Mouse (Mus musculus): Measurements from ENCODE around the gene Lhpp. TPM values are rescaled to one million over a fixed set of nuclear protein-coding genes. Genes with fewer than 3 reads are reported as not detected.

Lhpp gene
- total and polyA plus RNA-seq, 2 experiments from 2014 or later: 22.9 to 40.1 TPM

DNA sequence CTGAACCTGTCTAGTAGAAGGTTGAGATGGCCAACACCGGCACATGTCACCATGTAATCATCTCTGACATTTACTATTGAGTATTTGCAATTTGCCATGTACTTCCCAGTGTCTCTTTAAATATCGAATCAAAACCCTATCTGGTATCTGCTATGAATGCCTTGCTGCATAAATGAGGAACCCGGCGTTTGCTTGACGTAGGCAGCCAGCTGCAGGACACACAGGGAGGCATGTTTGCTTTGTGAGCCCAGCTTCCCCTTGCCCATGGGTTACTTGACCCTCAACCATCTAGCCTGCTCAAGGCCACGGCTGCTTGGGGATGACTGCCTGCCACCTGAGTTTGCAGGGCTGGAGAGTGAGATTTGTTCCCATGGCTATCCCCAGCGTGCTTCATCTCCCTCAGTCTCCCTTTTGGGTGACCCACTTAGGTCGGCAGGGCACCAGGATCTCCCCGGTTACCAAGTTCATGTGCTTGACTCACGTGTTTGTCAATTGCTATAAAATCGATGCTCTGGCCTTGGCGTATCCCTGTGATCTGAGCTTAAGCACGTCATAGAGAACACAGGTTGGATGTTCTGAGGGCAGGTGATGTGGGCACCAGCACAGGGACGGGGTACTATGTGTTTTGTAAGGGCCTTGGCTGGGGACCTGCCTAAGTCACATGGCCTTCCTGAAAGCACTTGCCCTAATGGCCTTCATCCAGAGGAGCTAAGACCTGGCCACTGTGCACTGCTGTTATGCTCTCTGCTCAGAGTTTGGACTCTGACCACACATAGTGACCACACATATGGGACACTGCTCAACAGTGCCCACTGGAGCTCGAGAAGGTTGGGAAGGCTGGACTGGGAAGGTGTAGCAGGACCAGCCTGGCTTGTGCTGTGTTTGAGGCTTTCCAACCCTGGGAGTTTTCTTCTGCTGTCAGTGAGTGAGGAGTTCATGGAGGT is 9.8 kb downstream of the Lhpp start:
- Histone ChIP-seq H3K27ac (ENCODE audit: low read depth) (no peak overlapping the region), H3K4me2 (ENCODE audit: low read depth, low read length) (no peak overlapping the region), H3K4me1 (ENCODE audit: control insufficient read depth, insufficient read depth) (no peaks in the 10 kb centered on the region), H3K9me3 (replicated peaks; ENCODE audit: control insufficient read depth, low read length) (no peaks in the 10 kb centered on the region), H3K27me3 (ENCODE audit: control insufficient read depth, insufficient read depth, low read length) (no peaks in the 10 kb centered on the region), H3K4me3 (ENCODE audit: low read depth, low read length) (no peak overlapping the region), H3K36me3 (replicated peaks; ENCODE audit: control insufficient read depth, insufficient read depth, low read length) (no peaks in the 10 kb centered on the region), H3K9ac (replicated peaks; ENCODE audit: low read depth, low read length) (no peak overlapping the region)
- 87% methylated on average over 15 of the region's 15 CpGs for WGBS
- TF ChIP-seq CTCF (IDR thresholded peaks at IDR 0.05; ENCODE audit: low read depth): no peak
- TF ChIP-seq EP300 (IDR thresholded peaks at IDR 0.05; ENCODE audit: low read depth): no peak
- no peak for DNase-seq (ENCODE audit: low spot score)
- ATAC-seq (ENCODE audit: insufficient read depth, low read depth): no peak

DNA sequence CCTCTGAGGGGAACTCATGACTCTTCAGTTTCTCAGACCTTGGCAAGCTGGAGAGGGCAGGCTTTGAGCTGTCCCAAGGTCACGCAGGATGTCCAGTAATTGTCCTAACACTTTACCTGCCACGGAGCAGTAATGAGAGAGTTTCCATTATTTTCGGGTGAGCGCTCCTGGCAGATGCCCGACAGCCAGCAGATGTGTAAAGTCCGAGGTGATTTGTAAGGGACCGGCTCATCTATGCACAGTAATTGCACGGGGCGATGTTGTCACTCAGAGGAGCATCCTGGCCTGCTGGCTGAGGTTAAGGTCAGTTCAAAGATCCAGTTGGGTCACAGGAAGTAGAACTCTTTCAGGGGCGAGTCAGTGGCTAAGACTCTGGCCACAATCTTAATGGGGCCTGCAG is 13.7 kb downstream of the Lhpp start:
- no peaks in the 10 kb centered on the region for H3K27me3 ChIP-seq (ENCODE audit: control insufficient read depth, insufficient read depth, low read length)
- DNase-seq (ENCODE audit: low spot score) (no peak), ATAC-seq (ENCODE audit: insufficient read depth, low read depth) (no peak)
- no peaks in the 10 kb centered on the region for H3K36me3 ChIP-seq (replicated peaks; ENCODE audit: control insufficient read depth, insufficient read depth, low read length)
- H3K9ac ChIP-seq (replicated peaks; ENCODE audit: low read depth, low read length): no peak overlapping the region
- TF ChIP-seq EP300 (IDR thresholded peaks at IDR 0.05; ENCODE audit: low read depth): no peak
- no peak for TF ChIP-seq CTCF (IDR thresholded peaks at IDR 0.05; ENCODE audit: low read depth)
- WGBS: 73% methylated on average over 10 of the region's 10 CpGs
- no peaks in the 10 kb centered on the region for H3K9me3 ChIP-seq (replicated peaks; ENCODE audit: control insufficient read depth, low read length)
- H3K4me1 ChIP-seq (ENCODE audit: control insufficient read depth, insufficient read depth): peaks cover 14% of the 10 kb centered on the region
- H3K4me3 ChIP-seq (ENCODE audit: low read depth, low read length): no peak overlapping the region
- no peak overlapping the region for H3K27ac ChIP-seq (ENCODE audit: low read depth)
- no peak overlapping the region for H3K4me2 ChIP-seq (ENCODE audit: low read depth, low read length)

DNA sequence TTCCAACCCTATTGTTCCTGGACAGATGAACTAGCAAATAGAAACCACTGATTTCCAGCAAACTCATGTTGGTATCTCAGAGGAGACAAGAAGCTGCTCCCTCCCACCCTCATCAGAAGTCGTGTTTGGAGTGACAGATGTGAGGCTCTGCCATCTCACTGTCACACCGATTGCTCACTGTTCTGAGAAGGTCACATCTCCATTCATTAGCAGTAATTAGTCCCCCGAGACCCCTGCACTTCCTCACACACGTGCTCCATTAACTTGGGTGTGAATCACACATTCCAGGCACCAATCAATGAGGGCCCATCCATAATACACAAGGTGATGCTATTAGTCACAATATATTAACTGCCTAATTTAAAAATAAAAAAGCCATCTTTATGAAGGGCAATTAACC is 15.7 kb downstream of the Lhpp start:
- TF ChIP-seq CTCF (IDR thresholded peaks at IDR 0.05; ENCODE audit: low read depth): no peak
- TF ChIP-seq EP300 (IDR thresholded peaks at IDR 0.05; ENCODE audit: low read depth): no peak
- Histone ChIP-seq H3K9ac (replicated peaks; ENCODE audit: low read depth, low read length) (no peak overlapping the region), H3K4me3 (ENCODE audit: low read depth, low read length) (no peak overlapping the region), H3K27me3 (ENCODE audit: control insufficient read depth, insufficient read depth, low read length) (no peaks in the 10 kb centered on the region), H3K4me2 (ENCODE audit: low read depth, low read length) (no peak overlapping the region), H3K27ac (ENCODE audit: low read depth) (no peak overlapping the region), H3K9me3 (replicated peaks; ENCODE audit: control insufficient read depth, low read length) (no peaks in the 10 kb centered on the region), H3K36me3 (replicated peaks; ENCODE audit: control insufficient read depth, insufficient read depth, low read length) (no peaks in the 10 kb centered on the region), H3K4me1 (ENCODE audit: control insufficient read depth, insufficient read depth) (peaks cover 14% of the 10 kb centered on the region)
- DNase-seq (ENCODE audit: low spot score) (no peak), ATAC-seq (ENCODE audit: insufficient read depth, low read depth) (no peak)
- 65% methylated on average over 4 of the region's 4 CpGs for WGBS

DNA sequence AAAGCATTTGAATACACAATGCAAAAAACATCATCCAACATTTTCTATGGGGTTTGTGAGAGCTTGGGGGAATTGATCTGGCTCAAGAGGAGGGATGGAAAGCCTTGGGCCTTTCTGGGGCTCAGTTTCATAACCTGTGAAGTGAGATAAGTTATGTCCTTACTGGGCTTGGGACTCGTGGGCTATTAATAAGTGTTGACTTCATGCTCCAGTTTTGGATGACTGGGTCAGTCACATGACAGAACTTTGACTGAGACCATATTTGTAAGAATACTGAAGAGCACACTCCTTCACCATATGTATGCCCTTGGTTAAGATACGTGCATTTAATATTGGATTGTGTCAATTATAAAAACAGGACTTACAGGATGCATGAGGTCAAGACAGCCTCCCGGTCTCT is 17.0 kb downstream of the Lhpp start:
- ATAC-seq (ENCODE audit: insufficient read depth, low read depth) (peak; percentile 93), DNase-seq (ENCODE audit: low spot score) (peak; percentile 87)
- no peak overlapping the region for H3K9ac ChIP-seq (replicated peaks; ENCODE audit: low read depth, low read length)
- no peak overlapping the region for H3K4me2 ChIP-seq (ENCODE audit: low read depth, low read length)
- 37% methylated on average over 3 of the region's 3 CpGs for WGBS
- H3K36me3 ChIP-seq (replicated peaks; ENCODE audit: control insufficient read depth, insufficient read depth, low read length): no peaks in the 10 kb centered on the region
- H3K27me3 ChIP-seq (ENCODE audit: control insufficient read depth, insufficient read depth, low read length): no peaks in the 10 kb centered on the region
- peaks cover 14% of the 10 kb centered on the region for H3K4me1 ChIP-seq (ENCODE audit: control insufficient read depth, insufficient read depth)
- peak overlapping the region; percentile 73 for H3K27ac ChIP-seq (ENCODE audit: low read depth)
- no peaks in the 10 kb centered on the region for H3K9me3 ChIP-seq (replicated peaks; ENCODE audit: control insufficient read depth, low read length)
- H3K4me3 ChIP-seq (ENCODE audit: low read depth, low read length): no peak overlapping the region
- no peak for TF ChIP-seq CTCF (IDR thresholded peaks at IDR 0.05; ENCODE audit: low read depth)
- no peak for TF ChIP-seq EP300 (IDR thresholded peaks at IDR 0.05; ENCODE audit: low read depth)

DNA sequence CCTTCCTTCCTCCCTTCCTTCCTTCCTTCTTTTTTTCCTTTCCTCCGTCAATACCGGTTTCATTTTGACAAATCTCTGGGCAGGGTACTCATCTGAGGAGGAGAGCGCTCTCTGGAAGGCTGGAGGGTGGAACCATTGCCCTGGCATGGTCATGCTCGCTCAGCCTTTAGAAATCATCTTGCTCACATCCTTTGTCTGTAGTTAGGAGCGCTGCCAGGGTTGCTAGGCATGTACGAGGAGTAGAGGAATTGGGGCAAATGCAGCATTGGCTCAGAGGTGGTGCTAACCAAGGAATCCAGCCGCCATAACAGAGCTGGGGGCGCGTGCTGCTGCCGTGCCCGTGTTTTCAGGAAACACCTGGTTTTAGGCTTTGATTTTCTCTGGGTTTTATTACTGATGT is 20.9 kb downstream of the Lhpp start:
- Histone ChIP-seq H3K4me2 (ENCODE audit: low read depth, low read length) (no peak overlapping the region), H3K4me1 (ENCODE audit: control insufficient read depth, insufficient read depth) (peaks cover 14% of the 10 kb centered on the region), H3K27ac (ENCODE audit: low read depth) (no peak overlapping the region), H3K36me3 (replicated peaks; ENCODE audit: control insufficient read depth, insufficient read depth, low read length) (no peaks in the 10 kb centered on the region), H3K9me3 (replicated peaks; ENCODE audit: control insufficient read depth, low read length) (no peaks in the 10 kb centered on the region), H3K27me3 (ENCODE audit: control insufficient read depth, insufficient read depth, low read length) (no peaks in the 10 kb centered on the region), H3K9ac (replicated peaks; ENCODE audit: low read depth, low read length) (no peak overlapping the region), H3K4me3 (ENCODE audit: low read depth, low read length) (no peak overlapping the region)
- ATAC-seq (ENCODE audit: insufficient read depth, low read depth) (no peak), DNase-seq (ENCODE audit: low spot score) (no peak)
- no peak for TF ChIP-seq EP300 (IDR thresholded peaks at IDR 0.05; ENCODE audit: low read depth)
- TF ChIP-seq CTCF (IDR thresholded peaks at IDR 0.05; ENCODE audit: low read depth): no peak
- 82% methylated on average over 11 of the region's 11 CpGs for WGBS
